Mouse (Mus musculus) G1E (cell line): ENCODE results near the gene Tmem268.

Experiments used
- CTCF ChIP-seq: IDR thresholded peaks from 2 replicates; pipeline ENCODE4 v1.5.1; 2012; ENCODE audit warnings: low read depth, low read length, inconsistent platforms, mixed read lengths
- GATA1 ChIP-seq: IDR thresholded peaks from 2 replicates; pipeline ENCODE4 v1.6.1; 2012; ENCODE audit warnings: borderline replicate concordance, low read length, inconsistent platforms, mixed read lengths
- GATA2 ChIP-seq: IDR thresholded peaks from 2 replicates; pipeline ENCODE4 v1.6.1; 2012; ENCODE audit warnings: low read depth, low read length, inconsistent platforms, borderline replicate concordance
- POLR2AphosphoS5 ChIP-seq: IDR thresholded peaks from 2 replicates; pipeline ENCODE4 v1.6.1; 2012; ENCODE audit warnings: low read depth, low read length, inconsistent platforms; ENCODE audit not compliant: insufficient replicate concordance
- TAL1 ChIP-seq: conservative IDR thresholded peaks from 2 replicates; pipeline ENCODE4 v1.6.1; 2012; ENCODE audit warnings: low read depth, low read length, inconsistent platforms, mixed read lengths

DNA sequence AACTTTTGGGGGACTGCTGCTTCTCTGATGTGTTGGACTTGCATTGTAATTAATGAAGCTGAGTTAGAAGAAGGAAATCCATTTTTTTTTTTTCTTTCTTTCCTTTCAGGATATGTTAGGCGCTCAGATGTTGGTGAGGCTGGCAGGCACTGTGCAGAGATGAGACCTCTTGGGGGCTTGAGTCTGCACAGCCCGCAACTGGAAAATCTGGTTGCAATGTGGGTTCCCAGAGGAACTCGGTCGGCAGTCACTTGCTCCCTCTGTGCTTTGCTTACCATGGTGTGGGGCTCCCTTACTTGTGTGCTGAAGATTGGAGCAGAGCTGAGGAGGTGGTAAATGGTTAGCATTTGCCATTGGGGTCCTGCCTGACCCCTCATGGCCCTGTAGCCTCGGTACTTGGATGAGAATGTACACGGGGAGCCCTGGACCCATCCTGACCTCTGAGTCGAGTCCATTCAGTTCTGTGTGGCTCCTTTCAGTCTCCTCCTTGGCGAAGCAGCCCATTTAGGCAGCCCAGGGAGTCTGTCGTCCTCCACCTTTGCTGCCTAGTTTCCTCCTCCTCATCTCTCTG is 631 bp downstream of the Tmem268 start:
- TF ChIP-seq CTCF (no peak), TAL1 (no peak), GATA1 (no peak), POLR2AphosphoS5 (no peak), GATA2 (no peak)
